Mouse (Mus musculus) hindbrain, embryonic 13.5 days (tissue): Measurements from ENCODE around the gene Fam193b. TPM values are rescaled to one million over a fixed set of nuclear protein-coding genes. Genes with fewer than 3 reads are reported as not detected.

Experiments used
- ATAC-seq: fragments of 200-750 bp; cut with Nextera tagmentation; 2 replicates; pipeline ENCODE4 v1.8.0; 2017; ENCODE audit warnings: moderate TSS enrichment; ENCODE audit not compliant: low FRiP score
- H3K27ac ChIP-seq: fragments of 300-500 bp; sonication (generic); 2 replicates; pipeline ENCODE4 v1.5.1; 2015; ENCODE audit warnings: inconsistent platforms, mild to moderate bottlenecking, moderate library complexity
- H3K27me3 ChIP-seq: fragments of 300-500 bp; sonication (generic); 2 replicates; pipeline ENCODE4 v1.6.1; 2015; ENCODE audit warnings: mild to moderate bottlenecking, inconsistent platforms
- H3K36me3 ChIP-seq: fragments of 300-500 bp; sonication (generic); 2 replicates; pipeline ENCODE4 v1.6.1; 2015; ENCODE audit warnings: mild to moderate bottlenecking, inconsistent platforms
- H3K4me1 ChIP-seq: fragments of 300-500 bp; sonication (generic); replicated peaks from 2 replicates; pipeline ENCODE4 v1.6.1; 2015; ENCODE audit warnings: inconsistent platforms
- H3K4me2 ChIP-seq: fragments of 300-500 bp; sonication (generic); 2 replicates; pipeline ENCODE4 v1.6.1; 2015; ENCODE audit warnings: inconsistent platforms, mild to moderate bottlenecking, moderate library complexity
- H3K4me3 ChIP-seq: fragments of 300-500 bp; sonication (generic); 2 replicates; pipeline ENCODE4 v1.5.1; 2015; ENCODE audit warnings: mild to moderate bottlenecking, inconsistent platforms
- H3K9ac ChIP-seq: fragments of 300-500 bp; sonication (generic); 2 replicates; pipeline ENCODE4 v1.6.1; 2015; ENCODE audit warnings: mild to moderate bottlenecking, inconsistent platforms
- H3K9me3 ChIP-seq: fragments of 300-500 bp; sonication (generic); 2 replicates; pipeline ENCODE4 v1.6.1; 2016; ENCODE audit warnings: inconsistent platforms
- WGBS: fragments of 180-500 bp; shearing (Covaris S2); methylation state at CpG from one replicate; pipeline ENCODE4 v1.1.7; 2015; 5-methylcytosine and 5-hydroxymethylcytosine counted together
- polyA plus RNA-seq: library from polyadenylated mRNA; unstranded; fragments of >200 nt; fragmentation: Nextera tagmentation; extraction: Ambion mirVana; gene quantifications from 2 replicates; pipeline ENCODE4 v1.2.1, GENCODE M21; 2015

The Fam193b gene
- polyA plus RNA-seq, 1 experiment from 2014 or later: 57.0 TPM

GRCm38 (mm10) chr13:55536194-55537175 lies 34.4 kb downstream of the Fam193b start, which contains the start of gene Ddx41:
Gene Ddx41 (minus strand): TSS chr13:55536658.
- Histone ChIP-seq H3K9me3 (no peaks in the 10 kb centered on the region), H3K9ac (peak within 1 kb of the TSS; percentile 89), H3K4me2 (peak within 1 kb of the TSS; percentile 91), H3K27me3 (no peaks in the 10 kb centered on the region), H3K4me1 (peaks cover 26% of the 10 kb centered on the region), H3K27ac (peak within 1 kb of the TSS; percentile 86), H3K36me3 (peaks cover 77% of the 10 kb centered on the region), H3K4me3 (peak within 1 kb of the TSS; percentile 80)
- peak; percentile 99 for ATAC-seq
- under 1% methylated on average over 70 of the region's 70 CpGs for WGBS

- peaks cover 77% of the 10 kb centered on the region for H3K36me3 ChIP-seq
- H3K27me3 ChIP-seq: no peaks in the 10 kb centered on the region
- H3K9ac ChIP-seq: peak overlapping the region; percentile 89
- peaks cover 26% of the 10 kb centered on the region for H3K4me1 ChIP-seq
- peak overlapping the region; percentile 91 for H3K4me2 ChIP-seq
- no peak for ATAC-seq
- peak overlapping the region; percentile 86 for H3K27ac ChIP-seq
- 21% methylated on average over 17 of the region's 17 CpGs for WGBS
- H3K9me3 ChIP-seq: no peaks in the 10 kb centered on the region
- H3K4me3 ChIP-seq: peak overlapping the region; percentile 80
Observed at GRCm38 (mm10) chr13:55535796-55536193, 35.1 kb downstream of the Fam193b start.

DNA sequence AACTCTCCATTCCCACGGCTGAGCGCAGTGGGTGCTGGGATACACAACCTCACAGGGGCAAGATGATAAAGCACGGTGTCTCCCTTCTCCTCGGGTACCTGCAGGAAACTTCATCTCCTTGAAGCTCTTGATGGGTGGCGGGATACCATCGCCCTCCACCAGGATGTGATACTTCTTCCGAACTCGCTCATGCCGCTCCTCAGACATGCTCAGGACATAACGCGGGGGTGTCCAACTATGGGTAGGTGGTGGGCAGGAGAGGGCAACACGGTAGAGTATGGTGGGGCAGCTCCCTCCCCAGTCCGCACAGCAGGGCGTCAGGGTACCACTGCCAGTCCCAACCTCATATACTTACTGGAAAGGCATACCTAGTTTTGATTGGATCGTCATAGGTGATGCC lies 35.7 kb downstream of the Fam193b start:
- Histone ChIP-seq H3K9ac (peak overlapping the region; percentile 89), H3K27ac (0 out of 2 replicates have a peak overlapping the region, but pooled peaks have one; percentile 86), H3K4me2 (peak overlapping the region; percentile 91), H3K4me1 (peaks cover 26% of the 10 kb centered on the region), H3K4me3 (peak overlapping the region; percentile 80), H3K36me3 (peaks cover 77% of the 10 kb centered on the region), H3K27me3 (no peaks in the 10 kb centered on the region), H3K9me3 (no peaks in the 10 kb centered on the region)
- no peak for ATAC-seq
- WGBS: 93% methylated on average over 15 of the region's 15 CpGs

DNA sequence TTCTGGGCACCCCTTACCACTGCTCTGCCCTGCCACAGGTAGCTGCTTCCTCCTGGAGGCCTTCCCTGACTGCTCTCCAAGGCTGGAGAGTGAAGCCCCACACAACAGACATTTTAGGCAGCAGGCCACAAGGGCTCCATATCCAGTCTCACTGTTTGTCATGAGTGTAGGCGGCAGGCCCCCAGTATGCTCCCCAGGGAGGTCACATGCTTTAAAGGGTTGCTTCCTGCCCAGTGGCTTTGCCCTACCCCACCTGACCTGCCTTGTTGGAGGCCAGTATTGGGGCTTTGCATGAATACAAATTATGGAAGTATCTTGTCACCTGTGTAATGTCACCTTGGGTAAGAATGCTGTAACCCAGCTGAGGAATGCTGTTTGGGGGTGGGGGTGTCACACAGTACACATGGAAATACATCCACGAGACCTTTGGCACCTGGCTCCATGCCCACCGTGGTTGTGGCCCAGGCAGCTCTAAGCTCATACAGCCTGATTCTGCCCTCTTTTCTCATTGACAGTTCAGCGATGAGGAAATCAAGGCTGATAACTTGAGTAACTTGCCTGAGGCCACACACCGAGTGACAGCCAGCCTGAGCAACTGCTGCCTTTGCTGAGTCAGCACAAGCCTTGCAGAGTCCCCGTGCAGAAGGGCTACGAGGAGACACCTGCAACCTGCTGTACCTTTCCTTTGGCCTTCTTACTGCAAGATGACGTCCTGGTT lies 41.6 kb downstream of the Fam193b start, which contains the start of gene Dok3:
TSS of gene Dok3 (minus strand) at position 99 of the 718 bp plus-strand sequence.
- H3K27ac ChIP-seq: no peak within 1 kb of the TSS
- 84% methylated on average over 8 of the region's 8 CpGs for WGBS
- no peaks in the 10 kb centered on the region for H3K9me3 ChIP-seq
- no peak for ATAC-seq
- H3K9ac ChIP-seq: no peak within 1 kb of the TSS
- H3K36me3 ChIP-seq: peaks cover 56% of the 10 kb centered on the region
- no peak within 1 kb of the TSS for H3K4me2 ChIP-seq
- H3K4me1 ChIP-seq: peaks cover 13% of the 10 kb centered on the region
- no peak within 1 kb of the TSS for H3K4me3 ChIP-seq
- no peaks in the 10 kb centered on the region for H3K27me3 ChIP-seq

- Histone ChIP-seq H3K4me2 (no peak overlapping the region), H3K4me3 (no peak overlapping the region), H3K9ac (no peak overlapping the region), H3K36me3 (peaks cover 55% of the 10 kb centered on the region), H3K9me3 (no peaks in the 10 kb centered on the region), H3K4me1 (0 out of 2 replicates have a peak, but pooled peaks cover 4% of the 10 kb centered on the region), H3K27me3 (no peaks in the 10 kb centered on the region), H3K27ac (no peak overlapping the region)
- WGBS: 84% methylated on average over 18 of the region's 18 CpGs
- no peak for ATAC-seq
Observed at GRCm38 (mm10) chr13:55527834-55528772, 42.8 kb downstream of the Fam193b start.

GRCm38 (mm10) chr13:55527212-55527611 lies 43.7 kb downstream of the Fam193b start:
- Histone ChIP-seq H3K9me3 (no peaks in the 10 kb centered on the region), H3K27me3 (no peaks in the 10 kb centered on the region)
- WGBS: 84% methylated on average over 16 of the region's 16 CpGs

GRCm38 (mm10) chr13:55525733-55526553 lies 45.0 kb downstream of the Fam193b start:
- H3K4me2 ChIP-seq: no peak overlapping the region
- WGBS: 86% methylated on average over 16 of the region's 16 CpGs
- H3K4me1 ChIP-seq: 0 out of 2 replicates have a peak, but pooled peaks cover 3% of the 10 kb centered on the region
- no peak overlapping the region for H3K4me3 ChIP-seq
- no peaks in the 10 kb centered on the region for H3K27me3 ChIP-seq
- no peak overlapping the region for H3K9ac ChIP-seq
- no peak overlapping the region for H3K27ac ChIP-seq
- peaks cover 39% of the 10 kb centered on the region for H3K36me3 ChIP-seq
- H3K9me3 ChIP-seq: no peaks in the 10 kb centered on the region
- no peak for ATAC-seq

More at GRCm38 (mm10) chr13:55527212-55527611, 43.7 kb downstream of the Fam193b start:
- H3K4me3 ChIP-seq: no peak overlapping the region
- no peak for ATAC-seq
- peaks cover 52% of the 10 kb centered on the region for H3K36me3 ChIP-seq
- H3K27ac ChIP-seq: no peak overlapping the region
- H3K4me2 ChIP-seq: no peak overlapping the region
- 0 out of 2 replicates have a peak, but pooled peaks cover 3% of the 10 kb centered on the region for H3K4me1 ChIP-seq
- H3K9ac ChIP-seq: no peak overlapping the region

- Histone ChIP-seq H3K4me2 (no peak overlapping the region), H3K4me1 (0 out of 2 replicates have a peak, but pooled peaks cover 3% of the 10 kb centered on the region), H3K4me3 (no peak overlapping the region), H3K9me3 (no peaks in the 10 kb centered on the region), H3K27me3 (no peaks in the 10 kb centered on the region), H3K9ac (no peak overlapping the region), H3K27ac (no peak overlapping the region), H3K36me3 (peaks cover 20% of the 10 kb centered on the region)
- no peak for ATAC-seq
- 91% methylated on average over 23 of the region's 23 CpGs for WGBS
Observed at GRCm38 (mm10) chr13:55523951-55524600, 46.8 kb downstream of the Fam193b start.

DNA sequence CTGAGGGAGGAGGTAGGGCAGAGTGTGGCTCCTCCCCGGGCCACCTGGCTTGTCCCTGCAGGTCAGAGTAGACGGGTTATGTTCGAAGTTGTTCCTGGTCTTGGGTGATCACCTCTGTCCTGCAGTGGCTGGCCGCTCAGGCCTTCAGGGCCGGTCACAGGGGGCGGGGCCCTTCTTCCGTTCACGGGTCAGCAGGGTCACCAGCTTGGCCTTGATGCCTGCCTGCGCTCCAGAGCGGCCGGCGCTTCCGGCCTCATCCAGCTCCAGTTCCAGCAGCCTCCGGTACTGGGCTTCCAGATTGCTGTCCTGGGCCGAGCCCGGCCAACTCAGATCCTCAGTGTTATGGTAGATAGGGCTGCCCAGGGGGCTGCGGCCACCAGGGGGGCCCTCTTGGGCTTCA lies 47.6 kb downstream of the Fam193b start:
- Histone ChIP-seq H3K9ac (0 out of 2 replicates have a peak overlapping the region, but pooled peaks have one; percentile 8), H3K36me3 (peaks cover 16% of the 10 kb centered on the region), H3K4me1 (0 out of 2 replicates have a peak, but pooled peaks cover 3% of the 10 kb centered on the region), H3K4me2 (no peak overlapping the region), H3K4me3 (no peak overlapping the region), H3K27ac (no peak overlapping the region), H3K9me3 (no peaks in the 10 kb centered on the region), H3K27me3 (no peaks in the 10 kb centered on the region)
- no peak for ATAC-seq
- 67% methylated on average over 17 of the region's 17 CpGs for WGBS

DNA sequence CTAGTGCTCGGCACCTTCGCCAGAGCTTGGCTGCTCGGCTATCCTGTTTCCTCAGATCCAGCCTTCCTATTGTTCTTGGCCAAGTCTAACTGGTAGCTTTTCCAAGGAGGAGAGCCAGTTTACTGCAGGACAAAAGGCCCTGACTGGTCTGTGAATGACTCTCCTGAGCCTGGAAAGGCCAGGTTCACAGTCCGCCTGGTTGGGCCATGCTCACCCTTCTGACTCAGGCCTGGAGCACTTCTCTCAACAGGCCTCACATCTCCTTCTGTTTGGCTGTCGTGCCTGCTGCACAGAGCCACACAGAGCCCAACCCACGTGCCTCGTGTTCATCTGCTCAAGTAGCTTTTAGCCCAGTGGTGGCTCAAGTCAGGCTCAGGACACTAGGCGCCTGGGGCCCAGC lies 48.2 kb downstream of the Fam193b start:
- 0 out of 2 replicates have a peak, but pooled peaks cover 3% of the 10 kb centered on the region for H3K4me1 ChIP-seq
- no peaks in the 10 kb centered on the region for H3K9me3 ChIP-seq
- H3K4me3 ChIP-seq: no peak overlapping the region
- H3K36me3 ChIP-seq: peaks cover 16% of the 10 kb centered on the region
- H3K27me3 ChIP-seq: no peaks in the 10 kb centered on the region
- H3K27ac ChIP-seq: no peak overlapping the region
- 68% methylated on average over 8 of the region's 8 CpGs for WGBS
- no peak for ATAC-seq
- H3K9ac ChIP-seq: 0 out of 2 replicates have a peak overlapping the region, but pooled peaks have one; percentile 8
- no peak overlapping the region for H3K4me2 ChIP-seq
